Mouse (Mus musculus): ENCODE data around the gene Sema3g. TPM values are rescaled to one million over a fixed set of nuclear protein-coding genes. Genes with fewer than 3 reads are reported as not detected.

Sema3g gene
- polyA plus RNA-seq, 1 experiment from 2014 or later: 0.06 TPM

DNA sequence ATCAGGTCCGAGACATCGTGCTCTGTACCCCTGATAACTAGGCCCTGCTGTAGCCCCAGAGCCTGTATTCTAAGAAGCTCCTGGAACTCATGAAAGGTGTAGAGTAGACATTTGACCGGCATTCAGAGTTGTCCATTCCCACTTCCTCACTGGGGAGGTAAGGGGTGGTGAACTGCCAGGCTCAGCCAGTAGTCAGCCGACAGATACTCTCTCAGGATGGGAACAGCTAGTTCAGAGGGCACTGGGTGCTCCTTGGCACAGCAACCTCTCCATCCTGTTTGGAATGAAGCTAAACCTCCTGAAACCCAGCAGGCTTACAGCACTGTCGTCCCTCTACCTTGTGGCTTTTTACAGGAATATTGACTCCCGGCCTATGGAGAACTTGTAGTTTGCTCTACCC, 5.8 kb upstream of the Sema3g start:
- ATAC-seq: no peak

DNA sequence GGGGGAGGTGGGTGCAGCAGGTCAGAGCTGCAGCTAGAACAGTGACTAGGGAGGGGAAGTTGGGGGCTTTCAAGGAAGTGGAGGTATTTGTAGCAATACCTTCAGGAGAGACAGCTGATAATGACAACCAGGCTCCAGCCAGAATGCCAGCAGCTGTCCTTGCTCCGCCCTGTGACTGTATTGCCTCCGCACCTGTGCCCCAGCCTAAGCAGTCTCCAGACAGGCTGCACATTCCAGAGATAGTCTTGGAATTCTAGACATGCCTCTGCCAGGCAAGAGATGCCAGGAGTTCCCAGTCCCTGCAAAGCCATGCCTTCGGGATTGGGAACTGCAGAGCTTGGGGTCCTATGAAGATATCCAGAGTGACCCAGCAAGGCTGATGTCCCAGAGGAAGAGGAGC, 5.2 kb upstream of the Sema3g start:
- no peak for TF ChIP-seq CTCF (IDR thresholded peaks at IDR 0.05; ENCODE audit: low read depth)
- no peak for TF ChIP-seq EP300 (IDR thresholded peaks at IDR 0.05; ENCODE audit: low read depth)
- ATAC-seq: no peak
- Histone ChIP-seq H3K4me3 (ENCODE audit: low read depth, low read length) (no peak overlapping the region), H3K9me3 (ENCODE audit: low read length) (no peaks in the 10 kb centered on the region), H3K36me3 (replicated peaks; ENCODE audit: insufficient read depth, low read length) (no peaks in the 10 kb centered on the region), H3K9ac (replicated peaks) (no peak overlapping the region), H3K27me3 (ENCODE audit: insufficient read depth, low read length) (no peaks in the 10 kb centered on the region), H3K4me2 (ENCODE audit: low read depth, low read length) (no peak overlapping the region), H3K27ac (ENCODE audit: low read depth) (peak overlapping the region; percentile 9; the same call in 1 of the 2 replicates), H3K4me1 (ENCODE audit: insufficient read depth) (peaks cover 36% of the 10 kb centered on the region)
- DNase-seq: no peak
- 76% methylated on average over 3 of the region's 3 CpGs for WGBS (ENCODE audit: insufficient replicate concordance)

More for the DNA sequence above, 5.8 kb upstream of the Sema3g start:
- no peaks in the 10 kb centered on the region for H3K9me3 ChIP-seq (ENCODE audit: low read length)
- WGBS (ENCODE audit: insufficient replicate concordance): 72% methylated on average over 6 of the region's 6 CpGs
- no peak for DNase-seq
- no peaks in the 10 kb centered on the region for H3K27me3 ChIP-seq (ENCODE audit: insufficient read depth, low read length)
- TF ChIP-seq CTCF (IDR thresholded peaks at IDR 0.05; ENCODE audit: low read depth) (no peak), EP300 (IDR thresholded peaks at IDR 0.05; ENCODE audit: low read depth) (no peak)
- H3K27ac ChIP-seq (ENCODE audit: low read depth): no peak overlapping the region
- no peak overlapping the region for H3K9ac ChIP-seq (replicated peaks)
- H3K4me2 ChIP-seq (ENCODE audit: low read depth, low read length): no peak overlapping the region
- peaks cover 40% of the 10 kb centered on the region for H3K4me1 ChIP-seq (ENCODE audit: insufficient read depth)
- no peaks in the 10 kb centered on the region for H3K36me3 ChIP-seq (replicated peaks; ENCODE audit: insufficient read depth, low read length)
- no peak overlapping the region for H3K4me3 ChIP-seq (ENCODE audit: low read depth, low read length)

DNA sequence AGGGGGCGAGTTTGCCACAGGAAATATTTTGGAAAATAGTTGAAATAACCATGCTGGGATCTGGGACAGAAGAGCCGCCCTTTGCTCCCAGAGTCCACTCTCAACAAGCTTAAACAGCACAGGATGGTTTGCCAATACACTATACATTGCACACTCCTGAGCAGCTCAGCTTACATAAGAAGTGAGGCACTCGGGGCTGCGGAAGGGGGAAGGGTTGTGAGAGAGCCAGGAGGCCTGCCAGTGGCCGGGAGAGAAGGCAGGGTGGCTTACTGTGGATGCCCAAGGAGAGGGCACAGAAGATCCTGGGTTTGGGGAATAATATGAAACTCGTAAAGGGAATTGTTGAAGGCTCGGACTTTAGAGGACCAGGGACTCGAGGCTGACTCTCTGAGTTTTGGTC, 3.8 kb upstream of the Sema3g start:
- peak; percentile 61 for DNase-seq
- 51% methylated on average over 8 of the region's 8 CpGs for WGBS (ENCODE audit: insufficient replicate concordance)
- peak overlapping the region; percentile 66 for H3K27ac ChIP-seq (ENCODE audit: low read depth)
- no peaks in the 10 kb centered on the region for H3K9me3 ChIP-seq (ENCODE audit: low read length)
- TF ChIP-seq CTCF (IDR thresholded peaks at IDR 0.05; ENCODE audit: low read depth): no peak
- TF ChIP-seq EP300 (IDR thresholded peaks at IDR 0.05; ENCODE audit: low read depth): 0 out of 2 replicates have a peak, but pooled peaks have one; percentile 9
- H3K4me2 ChIP-seq (ENCODE audit: low read depth, low read length): peak overlapping the region; percentile 32; the same call in 1 of the 2 replicates
- H3K36me3 ChIP-seq (replicated peaks; ENCODE audit: insufficient read depth, low read length): no peaks in the 10 kb centered on the region
- H3K4me1 ChIP-seq (ENCODE audit: insufficient read depth): peaks cover 34% of the 10 kb centered on the region
- no peak overlapping the region for H3K4me3 ChIP-seq (ENCODE audit: low read depth, low read length)
- no peak overlapping the region for H3K9ac ChIP-seq (replicated peaks)
- H3K27me3 ChIP-seq (ENCODE audit: insufficient read depth, low read length): no peaks in the 10 kb centered on the region
- peak; percentile 70 for ATAC-seq

DNA sequence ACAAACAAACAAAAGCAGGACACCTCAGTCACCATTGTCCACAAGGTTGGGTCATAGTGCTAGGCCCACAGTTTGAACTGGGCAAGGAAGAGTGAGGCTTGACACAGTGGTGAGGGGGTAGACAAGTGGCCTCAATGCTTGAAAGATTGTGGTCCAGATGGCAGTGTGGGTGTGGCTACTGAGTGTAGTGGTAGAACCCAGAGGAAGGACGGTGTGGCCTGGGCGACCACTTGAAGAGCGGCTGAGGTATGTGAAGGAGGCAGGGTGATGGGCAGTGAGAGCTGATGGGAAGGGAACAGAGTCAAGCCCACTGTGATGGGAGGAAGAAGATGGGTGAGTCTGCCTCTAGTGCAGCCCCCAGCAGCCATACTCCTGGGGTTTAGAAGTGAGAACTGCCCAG, 3.0 kb upstream of the Sema3g start:
- no peak for DNase-seq
- Histone ChIP-seq H3K27ac (ENCODE audit: low read depth) (peak overlapping the region; percentile 66), H3K4me1 (ENCODE audit: insufficient read depth) (peaks cover 31% of the 10 kb centered on the region), H3K4me3 (ENCODE audit: low read depth, low read length) (no peak overlapping the region), H3K4me2 (ENCODE audit: low read depth, low read length) (0 out of 2 replicates have a peak overlapping the region, but pooled peaks have one; percentile 29), H3K9me3 (ENCODE audit: low read length) (no peaks in the 10 kb centered on the region), H3K27me3 (ENCODE audit: insufficient read depth, low read length) (no peaks in the 10 kb centered on the region), H3K9ac (replicated peaks) (no peak overlapping the region), H3K36me3 (replicated peaks; ENCODE audit: insufficient read depth, low read length) (no peaks in the 10 kb centered on the region)
- no peak for ATAC-seq
- TF ChIP-seq EP300 (IDR thresholded peaks at IDR 0.05; ENCODE audit: low read depth) (no peak), CTCF (IDR thresholded peaks at IDR 0.05; ENCODE audit: low read depth) (no peak)
- WGBS (ENCODE audit: insufficient replicate concordance): 51% methylated on average over 3 of the region's 3 CpGs

DNA sequence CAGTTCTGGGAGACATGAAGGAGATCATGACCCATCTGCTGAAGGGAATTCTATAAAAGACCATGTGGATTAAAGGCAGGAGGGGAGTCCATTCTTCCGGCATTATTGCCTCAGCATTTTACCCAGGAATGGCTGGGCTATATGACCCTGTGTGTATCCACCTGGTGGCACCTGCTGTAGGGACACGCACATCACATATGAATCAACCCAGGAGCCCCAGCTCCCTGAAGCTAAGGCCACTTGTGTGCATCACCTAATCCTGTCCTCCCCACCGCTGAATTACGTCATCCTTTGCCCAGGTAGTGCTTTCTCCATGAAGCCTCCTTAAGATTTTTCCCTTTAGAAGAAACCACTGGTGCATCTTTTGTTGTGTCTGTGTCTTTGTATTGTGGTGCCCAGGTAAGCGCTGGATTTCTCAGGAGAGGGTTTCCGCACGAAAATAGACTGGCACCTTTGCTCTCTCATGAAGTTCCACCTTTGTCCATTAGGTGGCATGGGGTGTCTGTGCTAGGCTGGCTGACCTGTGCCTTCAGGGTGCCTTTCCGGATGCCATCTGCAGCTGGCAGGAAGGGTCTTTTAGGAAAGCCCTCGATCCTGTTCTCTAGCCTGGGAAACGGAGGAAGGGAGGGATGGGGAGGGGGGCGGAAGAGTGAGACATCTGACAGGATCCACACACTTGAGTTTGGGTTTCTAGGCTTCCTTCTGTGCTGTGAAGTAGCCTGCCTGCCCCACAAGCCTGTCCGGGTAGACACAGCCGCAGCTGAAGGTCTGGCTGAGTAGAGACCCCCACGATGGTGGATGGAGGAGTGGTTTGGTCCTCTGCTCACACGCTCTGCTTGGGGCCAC, 2.3 kb upstream of the Sema3g start:
- no peak for TF ChIP-seq EP300 (IDR thresholded peaks at IDR 0.05; ENCODE audit: low read depth)
- TF ChIP-seq CTCF (IDR thresholded peaks at IDR 0.05; ENCODE audit: low read depth): peak; percentile 95
- Histone ChIP-seq H3K4me3 (ENCODE audit: low read depth, low read length) (no peak overlapping the region), H3K27ac (ENCODE audit: low read depth) (peak overlapping the region; percentile 66; the same call in 1 of the 2 replicates), H3K4me1 (ENCODE audit: insufficient read depth) (peaks cover 31% of the 10 kb centered on the region), H3K9ac (replicated peaks) (0 out of 2 replicates have a peak overlapping the region, but pooled peaks have one; percentile 34), H3K36me3 (replicated peaks; ENCODE audit: insufficient read depth, low read length) (no peaks in the 10 kb centered on the region), H3K9me3 (ENCODE audit: low read length) (no peaks in the 10 kb centered on the region), H3K27me3 (ENCODE audit: insufficient read depth, low read length) (no peaks in the 10 kb centered on the region), H3K4me2 (ENCODE audit: low read depth, low read length) (peak overlapping the region; percentile 32)
- ATAC-seq (peak; percentile 55; the same call in 1 of the 2 replicates), DNase-seq (peak; percentile 74)
- WGBS (ENCODE audit: insufficient replicate concordance): 29% methylated on average over 15 of the region's 15 CpGs

DNA sequence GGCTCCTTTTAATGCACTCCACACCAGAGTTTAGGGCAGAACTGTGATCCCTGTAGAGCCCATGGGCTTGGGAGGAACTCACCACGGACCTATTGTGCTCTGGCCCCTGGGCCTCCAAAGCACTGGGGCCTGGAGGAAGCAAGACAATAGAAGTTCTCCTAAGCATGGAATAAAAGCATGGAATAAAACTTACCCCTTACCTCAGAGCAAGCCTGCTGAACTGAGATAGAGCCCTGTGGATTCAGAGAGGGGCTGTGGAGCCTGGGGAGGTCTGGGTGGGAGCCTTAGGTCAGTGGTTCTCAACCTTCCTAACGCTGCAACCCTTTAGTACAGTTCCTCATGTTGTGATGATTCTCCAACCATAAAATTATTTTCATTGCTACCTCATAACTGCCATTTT, 814 bp upstream of the Sema3g start, which contains the start of gene Nisch:
Nisch (minus strand) TSS at position 101 of the 400 bp plus-strand sequence.
- peak within 1 kb of the TSS; percentile 34; the same call in 1 of the 2 replicates for H3K9ac ChIP-seq (replicated peaks)
- no peaks in the 10 kb centered on the region for H3K27me3 ChIP-seq (ENCODE audit: insufficient read depth, low read length)
- H3K9me3 ChIP-seq (ENCODE audit: low read length): no peaks in the 10 kb centered on the region
- H3K4me3 ChIP-seq (ENCODE audit: low read depth, low read length): no peak within 1 kb of the TSS
- peaks cover 28% of the 10 kb centered on the region for H3K4me1 ChIP-seq (ENCODE audit: insufficient read depth)
- WGBS (ENCODE audit: insufficient replicate concordance): 54% methylated on average over 2 of the region's 2 CpGs
- no peak for TF ChIP-seq EP300 (IDR thresholded peaks at IDR 0.05; ENCODE audit: low read depth)
- TF ChIP-seq CTCF (IDR thresholded peaks at IDR 0.05; ENCODE audit: low read depth): no peak
- peak within 1 kb of the TSS; percentile 42 for H3K4me2 ChIP-seq (ENCODE audit: low read depth, low read length)
- 0 out of 2 replicates have a peak within 1 kb of the TSS, but pooled peaks have one; percentile 11 for H3K27ac ChIP-seq (ENCODE audit: low read depth)
- H3K36me3 ChIP-seq (replicated peaks; ENCODE audit: insufficient read depth, low read length): no peaks in the 10 kb centered on the region
- ATAC-seq (no peak), DNase-seq (no peak)
